Mouse (Mus musculus) kidney, embryonic 14.5 days (tissue): ENCODE measurements at regions not wholly inside any gene's neighbourhood (a gene's known extent, or its start where the extent isn't known, plus 50 kb on each side); places are given as distances from the start of the nearest gene placed in this dataset.

Experiments
- ATAC-seq: fragments of 200-750 bp; cut with Nextera tagmentation; 2 replicates; pipeline ENCODE4 v1.8.0; 2017; ENCODE audit warnings: moderate number of reproducible peaks, mild to moderate bottlenecking, moderate TSS enrichment, moderate library complexity; ENCODE audit not compliant: low FRiP score, low TSS enrichment
- H3K27ac ChIP-seq: fragments of 300-500 bp; sonication (generic); 2 replicates; pipeline ENCODE4 v1.5.1; 2014; ENCODE audit warnings: low read depth, mild to moderate bottlenecking, low read length, moderate library complexity, mixed read lengths
- H3K27me3 ChIP-seq: fragments of 300-500 bp; sonication (generic); 2 replicates; pipeline ENCODE4 v1.6.1; 2014; ENCODE audit warnings: mild to moderate bottlenecking, low read length; ENCODE audit not compliant: control insufficient read depth, insufficient read depth
- H3K36me3 ChIP-seq: fragments of 300-500 bp; sonication (generic); 2 replicates; pipeline ENCODE4 v1.6.1; 2014; ENCODE audit warnings: low read length, mixed read lengths; ENCODE audit not compliant: control insufficient read depth, insufficient read depth
- H3K4me1 ChIP-seq: fragments of 300-500 bp; sonication (generic); 2 replicates; pipeline ENCODE4 v1.6.1; 2014; ENCODE audit warnings: low read length, mixed read lengths; ENCODE audit not compliant: control insufficient read depth, insufficient read depth
- H3K4me2 ChIP-seq: fragments of 300-500 bp; sonication (generic); replicated peaks from 2 replicates; pipeline ENCODE4 v1.6.1; 2014; ENCODE audit warnings: low read depth, mild to moderate bottlenecking, low read length
- H3K4me3 ChIP-seq: fragments of 300-500 bp; sonication (generic); 2 replicates; pipeline ENCODE4 v1.5.1; 2014; ENCODE audit warnings: mild to moderate bottlenecking, low read length
- H3K9ac ChIP-seq: fragments of 300-500 bp; sonication (generic); 2 replicates; pipeline ENCODE4 v1.6.1; 2014; ENCODE audit warnings: low read depth, mild to moderate bottlenecking, low read length, moderate library complexity
- H3K9me3 ChIP-seq: fragments of 300-500 bp; sonication (generic); 2 replicates; pipeline ENCODE4 v1.6.1; 2016; ENCODE audit warnings: low read length; ENCODE audit not compliant: control insufficient read depth
- WGBS: fragments of 180-500 bp; shearing (Covaris S2); extraction: QIAGEN DNeasy Blood & Tissue Kit; methylation state at CpG from one replicate; pipeline ENCODE4 v1.1.7; 2014; 5-methylcytosine and 5-hydroxymethylcytosine counted together

DNA sequence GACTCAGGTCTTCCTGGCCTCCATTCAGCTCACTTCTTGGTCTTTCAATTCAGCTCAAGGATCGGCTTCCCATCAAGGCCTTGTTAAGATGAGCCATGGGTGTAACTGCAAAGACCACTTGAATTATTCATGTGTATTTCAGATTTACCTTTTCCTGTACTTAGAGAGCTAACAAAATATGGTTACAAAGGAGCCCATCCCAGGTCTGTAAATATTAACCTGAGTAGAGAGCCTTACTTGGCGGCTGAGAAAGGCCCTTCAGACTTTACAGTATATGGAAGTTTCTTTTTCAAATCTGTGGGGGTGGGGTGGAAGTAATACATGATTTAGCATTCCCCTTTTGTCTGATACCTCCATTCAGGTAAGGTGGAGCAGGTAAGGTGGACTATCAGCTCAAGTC is 735.7 kb downstream of the 1700064H15Rik start:
- WGBS: 93% methylated on average over 2 of the region's 2 CpGs
- H3K4me1 ChIP-seq: no peaks in the 10 kb centered on the region
- ATAC-seq: no peak

GRCm38 (mm10) chr3:18905769-18906168 is 722.7 kb downstream of the 1700064H15Rik start:
- Histone ChIP-seq H3K36me3 (no peaks in the 10 kb centered on the region), H3K4me3 (no peak overlapping the region), H3K9me3 (no peaks in the 10 kb centered on the region), H3K27ac (no peak overlapping the region), H3K27me3 (no peaks in the 10 kb centered on the region), H3K4me2 (no peak overlapping the region), H3K9ac (no peak overlapping the region), H3K4me1 (no peaks in the 10 kb centered on the region)
- WGBS: 70% methylated on average over 3 of the region's 3 CpGs
- no peak for ATAC-seq

More for the DNA sequence above, 735.7 kb downstream of the 1700064H15Rik start:
- H3K4me2 ChIP-seq: no peak overlapping the region
- H3K9me3 ChIP-seq: no peaks in the 10 kb centered on the region
- no peak overlapping the region for H3K27ac ChIP-seq
- H3K9ac ChIP-seq: no peak overlapping the region
- no peaks in the 10 kb centered on the region for H3K27me3 ChIP-seq
- H3K4me3 ChIP-seq: no peak overlapping the region
- no peaks in the 10 kb centered on the region for H3K36me3 ChIP-seq

- Histone ChIP-seq H3K27me3 (no peaks in the 10 kb centered on the region), H3K4me3 (no peak overlapping the region), H3K9me3 (no peaks in the 10 kb centered on the region), H3K9ac (no peak overlapping the region), H3K4me1 (no peaks in the 10 kb centered on the region), H3K36me3 (no peaks in the 10 kb centered on the region), H3K4me2 (no peak overlapping the region), H3K27ac (no peak overlapping the region)
- WGBS: 80% methylated on average over 5 of the region's 5 CpGs
- ATAC-seq: no peak
Measured at GRCm38 (mm10) chr3:18906210-18906609, 722.3 kb downstream of the 1700064H15Rik start.

GRCm38 (mm10) chr3:18908737-18909136 is 719.7 kb downstream of the 1700064H15Rik start:
- H3K4me3 ChIP-seq: no peak overlapping the region
- H3K36me3 ChIP-seq: no peaks in the 10 kb centered on the region
- no peak overlapping the region for H3K9ac ChIP-seq
- no peaks in the 10 kb centered on the region for H3K27me3 ChIP-seq
- H3K27ac ChIP-seq: no peak overlapping the region
- ATAC-seq: no peak
- H3K9me3 ChIP-seq: no peaks in the 10 kb centered on the region
- WGBS: 74% methylated on average over 1 of the region's 1 CpGs
- no peak overlapping the region for H3K4me2 ChIP-seq
- H3K4me1 ChIP-seq: no peaks in the 10 kb centered on the region

GRCm38 (mm10) chr3:18928401-18929104 is 699.9 kb downstream of the 1700064H15Rik start:
- Histone ChIP-seq H3K9me3 (no peaks in the 10 kb centered on the region), H3K36me3 (no peaks in the 10 kb centered on the region), H3K4me2 (no peak overlapping the region), H3K4me1 (no peaks in the 10 kb centered on the region), H3K9ac (no peak overlapping the region), H3K27ac (no peak overlapping the region), H3K4me3 (no peak overlapping the region), H3K27me3 (no peaks in the 10 kb centered on the region)
- ATAC-seq: no peak
- WGBS: 79% methylated on average over 3 of the region's 3 CpGs

DNA sequence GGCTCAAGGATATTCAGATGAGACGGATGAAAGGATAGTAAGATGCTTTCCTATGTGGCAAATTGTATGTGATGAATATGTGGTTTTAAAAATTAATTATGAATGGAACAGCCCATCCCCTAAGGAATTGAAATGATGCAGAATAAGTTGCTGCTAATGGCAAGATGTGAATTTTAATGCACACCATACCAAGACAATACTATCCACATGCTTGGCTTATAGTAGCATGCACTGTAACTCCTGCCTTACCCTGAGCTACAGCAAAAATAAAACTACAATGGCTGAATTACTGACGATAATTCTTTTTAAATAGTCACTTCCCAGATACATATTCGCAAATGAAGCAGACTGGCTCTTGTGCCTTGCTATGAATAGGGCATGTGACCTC is 699.4 kb downstream of the 1700064H15Rik start:
- WGBS: 88% methylated on average over 3 of the region's 3 CpGs

GRCm38 (mm10) chr3:18932983-18933726 is 695.3 kb downstream of the 1700064H15Rik start:
- no peaks in the 10 kb centered on the region for H3K27me3 ChIP-seq
- H3K27ac ChIP-seq: no peak overlapping the region
- WGBS: 65% methylated on average over 13 of the region's 13 CpGs
- H3K9me3 ChIP-seq: no peaks in the 10 kb centered on the region
- H3K9ac ChIP-seq: no peak overlapping the region
- ATAC-seq: no peak
- H3K4me1 ChIP-seq: no peaks in the 10 kb centered on the region
- no peaks in the 10 kb centered on the region for H3K36me3 ChIP-seq
- no peak overlapping the region for H3K4me2 ChIP-seq
- H3K4me3 ChIP-seq: no peak overlapping the region

More for the DNA sequence above, 699.4 kb downstream of the 1700064H15Rik start:
- ATAC-seq: no peak
- no peak overlapping the region for H3K4me3 ChIP-seq
- no peaks in the 10 kb centered on the region for H3K27me3 ChIP-seq
- H3K4me1 ChIP-seq: no peaks in the 10 kb centered on the region
- no peak overlapping the region for H3K9ac ChIP-seq
- no peaks in the 10 kb centered on the region for H3K9me3 ChIP-seq
- no peak overlapping the region for H3K4me2 ChIP-seq
- H3K27ac ChIP-seq: no peak overlapping the region
- no peaks in the 10 kb centered on the region for H3K36me3 ChIP-seq

- WGBS: 88% methylated on average over 2 of the region's 2 CpGs
- Histone ChIP-seq H3K27ac (no peak overlapping the region), H3K4me3 (no peak overlapping the region), H3K36me3 (no peaks in the 10 kb centered on the region), H3K4me1 (no peaks in the 10 kb centered on the region), H3K27me3 (no peaks in the 10 kb centered on the region), H3K9ac (no peak overlapping the region), H3K4me2 (no peak overlapping the region), H3K9me3 (no peaks in the 10 kb centered on the region)
- no peak for ATAC-seq
Measured at GRCm38 (mm10) chr3:18934891-18935290, 693.6 kb downstream of the 1700064H15Rik start.

DNA sequence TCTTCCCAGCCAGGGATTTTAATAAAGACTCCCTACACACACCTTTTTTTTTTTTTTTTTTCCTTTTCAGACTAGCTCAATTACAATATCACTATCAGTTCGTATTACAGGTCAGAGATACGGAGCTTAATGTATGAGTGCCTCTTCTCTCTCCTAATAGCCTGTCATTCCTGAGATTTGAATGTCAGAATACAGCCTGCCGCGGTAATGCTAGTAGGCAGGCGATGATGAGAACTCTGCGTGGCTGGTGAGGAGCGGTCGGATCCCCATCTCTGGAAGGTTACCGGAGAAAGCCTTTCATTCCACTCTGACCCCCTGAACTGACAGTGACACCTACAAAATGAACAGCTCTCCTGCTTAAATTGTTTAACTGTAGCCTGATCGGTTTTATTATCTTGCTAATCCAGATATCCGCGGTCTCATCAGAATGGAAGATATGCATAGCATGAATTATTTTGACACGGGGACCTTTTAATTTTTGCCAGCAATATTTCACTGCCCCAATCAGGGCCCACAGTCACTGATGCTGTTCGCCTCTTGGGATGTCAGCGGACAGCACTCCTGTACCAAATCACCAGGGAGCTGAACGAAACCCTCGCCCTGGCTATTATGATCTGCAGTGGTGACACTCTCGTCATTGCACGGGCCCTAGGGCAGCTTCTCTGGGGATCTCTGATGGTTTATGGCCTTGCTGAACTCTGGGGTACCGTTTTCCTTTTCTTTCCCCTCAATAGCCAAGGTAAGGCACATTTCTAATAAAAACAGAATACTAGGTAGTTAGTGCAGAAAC is 690.9 kb downstream of the 1700064H15Rik start:
- WGBS: 71% methylated on average over 20 of the region's 20 CpGs
- H3K27me3 ChIP-seq: no peaks in the 10 kb centered on the region
- no peak overlapping the region for H3K4me3 ChIP-seq
- H3K4me2 ChIP-seq: no peak overlapping the region
- H3K4me1 ChIP-seq: no peaks in the 10 kb centered on the region
- no peak overlapping the region for H3K9ac ChIP-seq
- H3K36me3 ChIP-seq: no peaks in the 10 kb centered on the region
- ATAC-seq: no peak
- H3K27ac ChIP-seq: no peak overlapping the region
- H3K9me3 ChIP-seq: no peaks in the 10 kb centered on the region
